Mouse (Mus musculus) embryonic facial prominence, embryonic 12.5 days (tissue): Measurements from ENCODE around the gene Gm5617. TPM values are rescaled to one million over a fixed set of nuclear protein-coding genes. Genes with fewer than 3 reads are reported as not detected.
"Not testable (repeated sequence)": the region's sequence is repeated elsewhere in the genome, so short reads cannot be mapped to it uniquely, and the experiment has no call there.

Source experiments
- ATAC-seq: fragments of 200-750 bp; cut with Nextera tagmentation; 2 replicates; pipeline ENCODE4 v1.8.0; 2017; ENCODE audit not compliant: insufficient number of reproducible peaks, insufficient read depth, low FRiP score, low TSS enrichment
- H3K27ac ChIP-seq: fragments of 300-500 bp; sonication (generic); 2 replicates; pipeline ENCODE4 v1.5.1; 2016; ENCODE audit warnings: mild to moderate bottlenecking
- H3K27me3 ChIP-seq: fragments of 300-500 bp; sonication (generic); 2 replicates; pipeline ENCODE4 v1.6.1; 2016; ENCODE audit warnings: mild to moderate bottlenecking, moderate library complexity
- H3K36me3 ChIP-seq: fragments of 300-500 bp; sonication (generic); 2 replicates; pipeline ENCODE4 v1.6.1; 2016; ENCODE audit warnings: mild to moderate bottlenecking
- H3K4me1 ChIP-seq: fragments of 300-500 bp; sonication (generic); 2 replicates; pipeline ENCODE4 v1.6.1; 2016
- H3K4me2 ChIP-seq: fragments of 300-500 bp; sonication (generic); replicated peaks from 2 replicates; pipeline ENCODE4 v1.6.1; 2016; ENCODE audit warnings: mild to moderate bottlenecking, moderate library complexity
- H3K4me3 ChIP-seq: fragments of 300-500 bp; sonication (generic); 2 replicates; pipeline ENCODE4 v1.5.1; 2016; ENCODE audit warnings: mild to moderate bottlenecking
- H3K9ac ChIP-seq: fragments of 300-500 bp; sonication (generic); 2 replicates; pipeline ENCODE4 v1.6.1; 2016; ENCODE audit warnings: mild to moderate bottlenecking, moderate library complexity
- H3K9me3 ChIP-seq: fragments of 300-500 bp; sonication (generic); 2 replicates; pipeline ENCODE4 v1.6.1; 2016; ENCODE audit warnings: mild to moderate bottlenecking, moderate library complexity
- WGBS: fragments of 180-500 bp; shearing (Covaris S2); methylation state at CpG from one replicate; pipeline ENCODE4 v1.1.7; 2016; 5-methylcytosine and 5-hydroxymethylcytosine counted together
- microRNA-seq: library from miRNA; unstranded; fragments of <30 nt; microRNA quantifications from one replicate; pipeline ENCODE4, GENCODE M21; 2017
- polyA plus RNA-seq: library from polyadenylated mRNA; unstranded; fragments of >200 nt; fragmentation: Nextera tagmentation; extraction: Ambion mirVana; gene quantifications from 2 replicates; pipeline ENCODE4 v1.2.1, GENCODE M21; 2016

Gm5617 gene
- polyA plus RNA-seq, 1 experiment from 2014 or later: 43.6 TPM

- H3K4me2 ChIP-seq, H3K9ac ChIP-seq, H3K36me3 ChIP-seq, H3K4me1 ChIP-seq, H3K27me3 ChIP-seq, H3K4me3 ChIP-seq, H3K27ac ChIP-seq, ATAC-seq, H3K9me3 ChIP-seq: not testable (repeated sequence)
- WGBS: 29% methylated on average over 1 of the region's 1 CpGs
Observed at GRCm38 (mm10) chr9:48537616-48538015, 42.4 kb downstream of the Gm5617 start.

DNA sequence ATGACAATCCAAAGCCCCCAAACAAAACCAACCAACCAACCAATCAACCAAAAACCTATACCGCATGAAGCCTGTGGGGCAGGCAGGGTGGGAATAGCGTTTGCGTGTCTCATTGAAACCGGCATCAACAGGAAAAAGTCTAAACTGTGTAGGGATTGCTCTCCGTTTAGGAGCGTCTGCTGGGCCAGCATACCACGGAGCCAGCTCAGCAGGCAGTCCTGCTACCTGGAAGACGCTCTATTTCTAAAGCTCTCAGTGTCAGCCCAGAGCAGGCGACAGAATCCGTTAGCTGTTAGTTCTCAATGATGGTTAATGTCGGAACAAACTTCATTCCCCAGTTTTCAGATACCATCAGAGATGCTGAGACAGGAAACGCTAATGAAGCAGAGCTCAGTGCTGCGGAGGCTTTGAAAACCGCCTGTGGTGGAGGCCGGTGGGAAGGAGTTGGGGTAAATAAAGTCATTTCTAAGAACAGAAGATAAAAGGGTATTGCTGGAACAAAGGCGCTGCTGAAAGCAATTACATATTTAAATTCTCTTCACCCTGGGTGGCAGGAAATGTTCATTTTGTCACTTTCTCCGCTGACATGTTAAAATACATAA, 42.9 kb downstream of the Gm5617 start:
- H3K27me3 ChIP-seq: no peaks in the 10 kb centered on the region
- peak overlapping the region; percentile 41 for H3K4me2 ChIP-seq
- no peak overlapping the region for H3K27ac ChIP-seq
- 2% methylated on average over 17 of the region's 17 CpGs for WGBS
- ATAC-seq: peak; percentile 69; the same call in 1 of the 2 replicates
- H3K4me3 ChIP-seq: peak overlapping the region; percentile 13; the same call in 1 of the 2 replicates
- H3K4me1 ChIP-seq: no peaks in the 10 kb centered on the region
- no peaks in the 10 kb centered on the region for H3K9me3 ChIP-seq
- no peaks in the 10 kb centered on the region for H3K36me3 ChIP-seq
- H3K9ac ChIP-seq: no peak overlapping the region

DNA sequence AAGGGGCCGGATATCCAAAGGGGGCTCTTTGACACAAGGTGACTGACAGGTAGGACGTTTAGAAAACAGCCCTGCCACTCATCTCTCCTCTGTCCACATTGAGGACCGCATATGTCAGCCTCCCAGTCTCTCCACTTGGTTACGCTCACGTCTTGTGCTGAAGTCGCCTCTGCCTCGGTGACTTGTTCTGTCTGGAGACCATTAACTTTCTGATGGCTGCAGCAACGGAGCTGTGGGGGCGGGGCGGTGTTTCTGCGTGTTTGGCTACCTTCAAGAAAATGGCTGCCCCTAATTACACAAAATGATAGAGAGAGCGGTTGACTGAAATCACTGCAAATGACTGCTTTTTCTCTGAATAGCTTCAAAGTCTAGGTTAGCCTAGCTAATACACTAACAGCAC, 43.4 kb downstream of the Gm5617 start:
- ATAC-seq: no peak
- H3K4me2 ChIP-seq: peak overlapping the region; percentile 41
- WGBS: 6% methylated on average over 12 of the region's 12 CpGs
- H3K36me3 ChIP-seq: no peaks in the 10 kb centered on the region
- H3K9ac ChIP-seq: no peak overlapping the region
- H3K9me3 ChIP-seq: no peaks in the 10 kb centered on the region
- no peak overlapping the region for H3K27ac ChIP-seq
- no peaks in the 10 kb centered on the region for H3K27me3 ChIP-seq
- peak overlapping the region; percentile 13 for H3K4me3 ChIP-seq
- no peaks in the 10 kb centered on the region for H3K4me1 ChIP-seq

Small RNA genes within 50 kb of the gene (microRNA-seq; reads per million reads assigned to microRNA genes)
- not detected for gene Gm23653

Other genes starting within 250 kb of the Gm5617 start
- gene Nxpe2, start 142.0 kb upstream of the Gm5617 start, polyA plus RNA-seq: 1.1 and 1.2 TPM in 2 replicates
- gene Rexo2, start 14.8 kb upstream of the Gm5617 start, polyA plus RNA-seq: 94.9 and 98.6 TPM in 2 replicates
- 123 TPM in 2 replicates for gene Rbm7, start 143 bp upstream of the Gm5617 start, polyA plus RNA-seq
- gene Nnmt, start 109.7 kb downstream of the Gm5617 start, polyA plus RNA-seq: 5.2 and 5.9 TPM in 2 replicates